Mouse (Mus musculus): ENCODE data around the gene Lrfn2.

Lrfn2 gene

GRCm38 (mm10) chr17:48963740-48964139, 31.6 kb downstream of the Lrfn2 start:
- DNase-seq (ENCODE audit: low spot score in 2 of 2): no peak

- no peak for DNase-seq (ENCODE audit: low spot score in 2 of 2)
Observed at GRCm38 (mm10) chr17:48968304-48968703, 36.1 kb downstream of the Lrfn2 start.

GRCm38 (mm10) chr17:48971296-48971695, 39.1 kb downstream of the Lrfn2 start:
- no peak for DNase-seq (ENCODE audit: low spot score in 2 of 2)

- DNase-seq (ENCODE audit: low spot score in 2 of 2): no peak
Observed at GRCm38 (mm10) chr17:48972866-48973265, 40.7 kb downstream of the Lrfn2 start.

GRCm38 (mm10) chr17:48973394-48973793, 41.2 kb downstream of the Lrfn2 start:
- no peak for DNase-seq (ENCODE audit: low spot score in 2 of 2)

- no peak for DNase-seq (ENCODE audit: low spot score in 2 of 2)
Observed at GRCm38 (mm10) chr17:48975055-48975454, 42.9 kb downstream of the Lrfn2 start.

GRCm38 (mm10) chr17:48976611-48977022, 44.4 kb downstream of the Lrfn2 start:
- DNase-seq (ENCODE audit: low spot score in 2 of 2): no peak

- no peak for DNase-seq (ENCODE audit: low spot score in 2 of 2)
Observed at GRCm38 (mm10) chr17:48995256-48995993, 63.2 kb downstream of the Lrfn2 start.

GRCm38 (mm10) chr17:48999463-49000227, 67.5 kb downstream of the Lrfn2 start:
- DNase-seq (ENCODE audit: low spot score in 2 of 2): no peak

GRCm38 (mm10) chr17:49009384-49010073, 77.3 kb downstream of the Lrfn2 start:
- no peak for DNase-seq (ENCODE audit: low spot score in 2 of 2)

- DNase-seq (ENCODE audit: low spot score in 2 of 2): no peak
Observed at GRCm38 (mm10) chr17:49013876-49014600, 81.9 kb downstream of the Lrfn2 start.

- no peak for DNase-seq (ENCODE audit: low spot score in 2 of 2)
Observed at GRCm38 (mm10) chr17:49015368-49015767, 83.2 kb downstream of the Lrfn2 start.

GRCm38 (mm10) chr17:49016229-49016628, 84.0 kb downstream of the Lrfn2 start:
- DNase-seq (ENCODE audit: low spot score in 2 of 2): no peak

GRCm38 (mm10) chr17:49017438-49018415, 85.5 kb downstream of the Lrfn2 start:
- DNase-seq (ENCODE audit: low spot score in 2 of 2): no peak

- DNase-seq (ENCODE audit: low spot score in 2 of 2): no peak
Observed at GRCm38 (mm10) chr17:49018774-49019488, 86.8 kb downstream of the Lrfn2 start.

GRCm38 (mm10) chr17:49029556-49030268, 97.5 kb downstream of the Lrfn2 start:
- DNase-seq (ENCODE audit: low spot score in 2 of 2): peak; percentile 50 to 51

- DNase-seq (ENCODE audit: low spot score in 2 of 2): no peak
Observed at GRCm38 (mm10) chr17:49030269-49030615, 98.1 kb downstream of the Lrfn2 start.

GRCm38 (mm10) chr17:49030841-49031240, 98.7 kb downstream of the Lrfn2 start:
- no peak for DNase-seq (ENCODE audit: low spot score in 2 of 2)

GRCm38 (mm10) chr17:49031790-49032189, 99.6 kb downstream of the Lrfn2 start:
- no peak for DNase-seq (ENCODE audit: low spot score in 2 of 2)
